Mouse (Mus musculus) heart, embryonic 13.5 days (tissue): ENCODE results near the gene Ppp1r36. TPM values are rescaled to one million over a fixed set of nuclear protein-coding genes. Genes with fewer than 3 reads are reported as not detected.
"Not testable (repeated sequence)": the region's sequence is repeated elsewhere in the genome, so short reads cannot be mapped to it uniquely, and the experiment has no call there.

Experiments
- ATAC-seq: fragments of 200-750 bp; cut with Nextera tagmentation; 2 replicates; pipeline ENCODE4 v1.8.0; 2017; ENCODE audit warnings: moderate TSS enrichment; ENCODE audit not compliant: insufficient number of reproducible peaks, low FRiP score, low TSS enrichment; ENCODE audit errors: extremely low read depth
- H3K27ac ChIP-seq: fragments of 300-500 bp; sonication (generic); replicated peaks from 2 replicates; pipeline ENCODE4 v1.5.1; 2015; ENCODE audit warnings: moderate library complexity, mild to moderate bottlenecking, inconsistent platforms
- H3K27me3 ChIP-seq: fragments of 300-500 bp; sonication (generic); replicated peaks from 2 replicates; pipeline ENCODE4 v1.6.1; 2015; ENCODE audit warnings: mild to moderate bottlenecking, inconsistent platforms
- H3K36me3 ChIP-seq: fragments of 300-500 bp; sonication (generic); 2 replicates; pipeline ENCODE4 v1.6.1; 2015; ENCODE audit warnings: mild to moderate bottlenecking, inconsistent platforms
- H3K4me1 ChIP-seq: fragments of 300-500 bp; sonication (generic); 2 replicates; pipeline ENCODE4 v1.6.1; 2015; ENCODE audit warnings: inconsistent platforms
- H3K4me2 ChIP-seq: fragments of 300-500 bp; sonication (generic); 2 replicates; pipeline ENCODE4 v1.6.1; 2015; ENCODE audit warnings: inconsistent platforms, mild to moderate bottlenecking, moderate library complexity
- H3K4me3 ChIP-seq: fragments of 300-500 bp; sonication (generic); 2 replicates; pipeline ENCODE4 v1.5.1; 2015; ENCODE audit warnings: moderate library complexity, mild to moderate bottlenecking, inconsistent platforms
- H3K9ac ChIP-seq: fragments of 300-500 bp; sonication (generic); 2 replicates; pipeline ENCODE4 v1.6.1; 2015; ENCODE audit warnings: inconsistent platforms, mild to moderate bottlenecking, moderate library complexity
- H3K9me3 ChIP-seq: fragments of 300-500 bp; sonication (generic); 2 replicates; pipeline ENCODE4 v1.6.1; 2016; ENCODE audit warnings: inconsistent platforms
- WGBS: fragments of 180-500 bp; shearing (Covaris S2); methylation state at CpG from one replicate; pipeline ENCODE4 v1.1.7; 2015; ENCODE audit warnings: mixed read lengths; 5-methylcytosine and 5-hydroxymethylcytosine counted together
- polyA plus RNA-seq: library from polyadenylated mRNA; unstranded; fragments of >200 nt; fragmentation: Nextera tagmentation; extraction: Ambion mirVana; gene quantifications from 2 replicates; pipeline ENCODE4 v1.2.1, GENCODE M21; 2015

Gene Ppp1r36
- polyA plus RNA-seq, 1 experiment from 2014 or later: 2.0 TPM

DNA sequence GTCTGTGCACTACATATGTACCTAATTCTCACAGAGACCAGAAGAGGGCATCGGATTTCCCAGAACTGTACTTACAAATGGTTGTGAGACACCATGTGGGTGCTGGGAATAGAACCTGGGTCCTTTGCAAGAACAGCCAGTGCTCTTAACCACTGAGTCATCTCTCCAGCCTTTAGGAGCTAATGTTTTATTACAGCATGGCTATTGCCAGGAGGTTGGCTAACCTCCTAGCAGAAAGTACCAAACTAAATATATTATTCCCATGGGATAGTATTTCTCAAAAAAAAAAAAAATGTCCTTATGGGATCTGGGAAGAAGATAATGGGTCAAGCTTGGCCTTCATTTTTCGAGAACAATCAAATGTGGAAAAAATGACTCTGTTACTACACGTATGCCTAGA lies 7.9 kb downstream of the Ppp1r36 start:
- WGBS: 86% methylated on average over 3 of the region's 3 CpGs
- H3K27ac ChIP-seq: no peak overlapping the region
- H3K27me3 ChIP-seq: no peaks in the 10 kb centered on the region
- H3K36me3 ChIP-seq: no peaks in the 10 kb centered on the region
- H3K9ac ChIP-seq: no peak overlapping the region
- peaks cover 8% of the 10 kb centered on the region; the same call in 1 of the 2 replicates for H3K4me1 ChIP-seq
- H3K4me2 ChIP-seq: no peak overlapping the region
- ATAC-seq: no peak
- H3K4me3 ChIP-seq: no peak overlapping the region
- no peaks in the 10 kb centered on the region for H3K9me3 ChIP-seq

DNA sequence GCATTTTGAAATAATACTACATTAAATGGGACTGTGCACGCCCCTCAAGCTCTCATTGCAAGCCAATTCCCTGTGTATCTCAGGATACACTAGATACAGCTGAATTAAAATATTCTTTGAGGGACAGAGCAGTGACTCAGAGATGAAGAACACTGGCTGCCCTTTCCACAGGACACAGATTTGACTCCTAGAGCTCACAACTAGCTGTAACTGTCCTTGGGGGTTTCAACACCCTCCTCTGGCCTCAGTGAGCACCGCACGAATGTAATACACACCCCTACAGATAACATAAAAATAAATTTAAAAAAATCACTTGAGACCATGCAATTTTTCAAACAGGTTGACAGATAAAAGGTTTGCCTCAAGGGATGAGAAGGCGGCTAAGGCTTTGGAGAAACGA lies 10.2 kb downstream of the Ppp1r36 start:
- Histone ChIP-seq H3K9ac (no peak overlapping the region), H3K4me2 (peak overlapping the region; percentile 41)
- ATAC-seq: no peak

DNA sequence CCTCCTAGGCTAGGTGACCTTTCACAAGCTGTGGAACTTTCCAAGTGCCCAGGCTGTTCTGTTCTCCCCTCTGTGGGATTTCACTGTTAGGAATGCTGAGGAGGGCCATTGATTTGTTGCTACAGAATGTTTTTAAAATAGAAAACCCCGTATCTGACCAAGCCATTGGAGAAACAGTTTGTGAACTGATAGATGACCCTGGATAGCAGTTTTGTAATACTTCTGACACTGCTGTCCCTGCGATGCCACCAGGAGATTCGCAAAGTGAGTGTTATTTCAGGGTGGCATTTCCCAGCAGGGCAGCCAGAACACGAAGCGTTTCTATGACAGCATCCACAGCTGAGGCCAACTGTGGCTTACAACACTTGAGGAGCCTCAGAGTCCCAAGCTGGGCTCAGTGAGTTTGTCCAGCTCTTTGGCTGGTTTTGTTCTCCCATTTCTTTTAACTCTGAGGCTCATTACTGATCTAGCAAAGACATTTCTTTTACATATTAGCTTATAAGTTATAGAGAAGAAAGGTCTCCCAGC lies 13.6 kb downstream of the Ppp1r36 start:
- H3K4me2 ChIP-seq: no peak overlapping the region
- no peak overlapping the region for H3K9ac ChIP-seq
- no peaks in the 10 kb centered on the region for H3K9me3 ChIP-seq
- H3K27me3 ChIP-seq: 0 out of 2 replicates have a peak, but pooled peaks cover 4% of the 10 kb centered on the region
- WGBS: 20% methylated on average over 5 of the region's 5 CpGs
- no peak overlapping the region for H3K4me3 ChIP-seq
- ATAC-seq: no peak
- peak overlapping the region; percentile 40; the same call in 1 of the 2 replicates for H3K27ac ChIP-seq
- H3K36me3 ChIP-seq: no peaks in the 10 kb centered on the region
- H3K4me1 ChIP-seq: peaks cover 36% of the 10 kb centered on the region

More for the DNA sequence above, 10.2 kb downstream of the Ppp1r36 start:
- H3K36me3 ChIP-seq: no peaks in the 10 kb centered on the region
- H3K27me3 ChIP-seq: no peaks in the 10 kb centered on the region
- WGBS: 45% methylated on average over 5 of the region's 5 CpGs
- H3K4me3 ChIP-seq: no peak overlapping the region
- no peaks in the 10 kb centered on the region for H3K9me3 ChIP-seq
- no peak overlapping the region for H3K27ac ChIP-seq
- H3K4me1 ChIP-seq: peaks cover 17% of the 10 kb centered on the region

DNA sequence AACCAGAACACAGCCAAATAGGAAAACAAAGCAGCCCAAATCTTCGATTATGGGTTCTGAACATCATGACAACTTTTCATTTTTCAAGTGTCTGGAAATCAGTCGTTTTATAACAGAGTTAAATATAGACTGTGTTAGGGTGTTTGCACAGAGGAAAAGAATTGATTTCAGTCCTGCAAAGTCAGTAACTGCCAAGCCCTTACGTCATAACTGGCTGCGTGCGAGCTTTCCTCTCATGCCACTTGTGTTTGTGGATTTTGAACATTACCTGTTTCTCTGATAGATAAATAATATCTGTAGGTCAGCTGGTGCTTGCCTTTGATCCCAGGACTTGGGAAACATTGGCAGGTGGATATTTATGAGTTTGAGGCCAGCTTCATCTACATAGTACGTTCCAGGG lies 14.1 kb downstream of the Ppp1r36 start:
- Histone ChIP-seq H3K27ac (0 out of 2 replicates have a peak overlapping the region, but pooled peaks have one; percentile 40), H3K27me3 (peaks cover 9% of the 10 kb centered on the region; the same call in 1 of the 2 replicates), H3K4me3 (no peak overlapping the region), H3K36me3 (no peaks in the 10 kb centered on the region), H3K9me3 (no peaks in the 10 kb centered on the region), H3K9ac (no peak overlapping the region), H3K4me1 (peaks cover 36% of the 10 kb centered on the region), H3K4me2 (no peak overlapping the region)
- 75% methylated on average over 6 of the region's 6 CpGs for WGBS
- ATAC-seq: no peak

DNA sequence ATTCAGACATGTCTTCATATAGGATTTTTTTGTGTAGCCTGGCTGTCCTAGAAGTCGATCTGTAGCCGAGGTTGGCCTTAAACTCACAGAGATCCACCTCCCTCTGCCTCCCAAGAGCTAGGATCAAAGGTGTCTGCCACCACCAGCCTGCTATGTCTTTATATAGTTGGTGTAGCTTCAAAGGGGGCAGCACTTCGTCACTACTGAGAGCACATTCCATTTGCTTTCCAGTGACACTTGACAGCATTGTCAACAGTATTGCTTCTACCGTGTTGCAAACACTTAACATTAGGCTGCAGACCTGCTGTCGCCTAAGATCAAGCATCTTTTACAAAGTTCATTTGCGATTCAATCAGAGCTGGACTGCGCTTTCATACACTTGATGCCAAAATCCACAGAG lies 16.8 kb downstream of the Ppp1r36 start:
- Histone ChIP-seq H3K4me3 (peak overlapping the region; percentile 56; the same call in 1 of the 2 replicates), H3K27ac (peak overlapping the region; percentile 26)
- no peak for ATAC-seq

DNA sequence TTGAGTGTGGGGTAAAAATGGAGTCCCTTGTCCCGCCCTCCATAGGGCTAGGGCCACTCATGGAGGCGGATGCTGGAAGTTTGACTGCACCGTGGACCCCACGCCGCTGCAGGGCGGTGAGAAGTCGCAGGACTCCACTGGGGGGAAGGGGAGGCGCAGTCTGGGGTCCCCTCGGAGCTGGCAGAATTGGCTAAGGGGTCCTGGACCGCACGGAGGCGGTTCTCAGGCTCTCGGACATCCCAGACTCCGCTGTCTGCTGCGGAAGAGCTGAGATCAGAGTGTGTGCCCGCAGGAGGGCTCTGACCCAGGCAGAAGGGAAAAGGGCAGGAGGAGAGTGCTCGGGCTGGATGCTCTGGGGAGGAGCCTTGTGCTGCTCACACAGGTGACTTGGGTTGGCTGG lies 17.7 kb downstream of the Ppp1r36 start:
- 3% methylated on average over 17 of the region's 17 CpGs for WGBS
- no peak overlapping the region for H3K27ac ChIP-seq

More for the DNA sequence above, 16.8 kb downstream of the Ppp1r36 start:
- no peak overlapping the region for H3K9ac ChIP-seq
- no peaks in the 10 kb centered on the region for H3K36me3 ChIP-seq
- no peaks in the 10 kb centered on the region for H3K9me3 ChIP-seq
- 16% methylated on average over 7 of the region's 7 CpGs for WGBS
- H3K4me2 ChIP-seq: peak overlapping the region; percentile 73
- H3K27me3 ChIP-seq: peaks cover 12% of the 10 kb centered on the region
- H3K4me1 ChIP-seq: peaks cover 28% of the 10 kb centered on the region

DNA sequence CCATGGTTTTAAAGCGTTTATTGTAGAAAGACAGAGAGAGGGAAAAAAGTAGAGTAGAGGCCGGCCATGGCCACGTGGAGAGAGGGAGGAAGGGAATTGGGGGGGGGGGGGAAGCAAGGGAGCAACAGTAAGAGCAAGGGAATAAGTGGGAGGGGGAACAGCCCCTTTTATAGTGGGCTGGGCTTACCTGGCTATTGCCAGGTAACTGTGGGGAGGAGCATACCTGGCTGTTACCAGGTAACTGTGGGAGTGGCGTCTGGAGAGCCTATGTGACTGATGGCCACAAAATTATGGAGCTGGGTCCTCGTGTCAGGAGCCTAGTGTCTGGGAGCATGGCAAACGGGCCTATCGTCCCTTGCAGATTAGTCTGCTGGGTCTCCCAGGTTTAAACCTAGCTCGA lies 18.2 kb downstream of the Ppp1r36 start:
- Histone ChIP-seq H3K36me3 (no peaks in the 10 kb centered on the region), H3K9ac (peak overlapping the region; percentile 78; the same call in 1 of the 2 replicates), H3K4me3 (peak overlapping the region; percentile 56), H3K27me3 (peaks cover 12% of the 10 kb centered on the region), H3K9me3 (no peaks in the 10 kb centered on the region), H3K27ac (no peak overlapping the region), H3K4me1 (peaks cover 28% of the 10 kb centered on the region), H3K4me2 (peak overlapping the region; percentile 73)
- ATAC-seq: no peak
- WGBS: 39% methylated on average over 8 of the region's 8 CpGs

More for the DNA sequence above, 17.7 kb downstream of the Ppp1r36 start:
- no peaks in the 10 kb centered on the region for H3K9me3 ChIP-seq
- peak overlapping the region; percentile 56 for H3K4me3 ChIP-seq
- ATAC-seq: peak; percentile 37; the same call in 1 of the 2 replicates
- H3K36me3 ChIP-seq: no peaks in the 10 kb centered on the region
- H3K4me2 ChIP-seq: peak overlapping the region; percentile 73
- peak overlapping the region; percentile 78 for H3K9ac ChIP-seq
- H3K4me1 ChIP-seq: peaks cover 28% of the 10 kb centered on the region
- H3K27me3 ChIP-seq: peaks cover 12% of the 10 kb centered on the region

DNA sequence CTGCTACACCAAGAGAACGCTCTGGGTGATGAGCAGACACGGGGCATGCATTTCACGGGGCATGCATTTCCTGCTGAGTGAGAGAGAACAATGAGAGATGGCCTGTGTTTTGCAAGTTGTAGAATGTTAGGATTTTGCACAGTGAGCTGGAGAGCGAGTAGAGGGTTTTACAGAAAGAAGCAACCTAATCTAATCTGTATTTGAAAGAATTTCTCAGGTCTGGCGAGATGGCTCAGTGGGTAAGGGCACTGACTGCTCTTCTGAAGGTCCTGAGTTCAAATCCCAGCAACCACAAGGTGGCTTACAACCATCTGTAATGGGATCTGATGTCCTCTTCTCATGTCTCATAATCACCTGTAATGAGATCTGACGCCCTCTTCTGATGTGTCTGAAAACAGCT lies 26.1 kb downstream of the Ppp1r36 start:
- not testable (repeated sequence) for H3K4me2 ChIP-seq, ATAC-seq, H3K27ac ChIP-seq, H3K9ac ChIP-seq, H3K27me3 ChIP-seq, H3K36me3 ChIP-seq, H3K9me3 ChIP-seq, H3K4me3 ChIP-seq
- H3K4me1 ChIP-seq: peaks cover 12% of the 10 kb centered on the region
- 68% methylated on average over 6 of the region's 6 CpGs for WGBS

DNA sequence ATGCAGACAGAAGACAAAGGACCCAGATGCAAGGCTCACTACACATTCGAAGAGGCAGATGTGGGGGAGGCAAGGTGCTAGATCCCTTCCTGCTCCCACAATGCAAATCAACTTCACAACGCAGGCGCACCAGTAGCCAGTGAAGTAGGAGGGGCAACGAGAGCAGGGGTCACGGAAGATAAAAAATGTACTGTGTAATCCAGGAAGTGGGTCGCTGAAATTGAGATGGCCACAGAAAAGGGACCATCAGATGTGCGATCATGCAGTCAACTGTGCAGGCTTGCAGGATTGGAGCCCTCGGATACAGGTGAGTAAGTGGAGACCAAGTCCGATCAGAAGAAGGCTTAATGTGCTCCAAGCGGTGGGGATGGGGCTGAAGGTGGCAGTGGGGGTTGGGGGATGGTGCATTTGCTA lies 27.0 kb downstream of the Ppp1r36 start:
- no peaks in the 10 kb centered on the region for H3K36me3 ChIP-seq
- H3K9me3 ChIP-seq: no peaks in the 10 kb centered on the region
- no peak for ATAC-seq
- H3K9ac ChIP-seq: no peak overlapping the region
- WGBS: 52% methylated on average over 10 of the region's 10 CpGs
- H3K27ac ChIP-seq: no peak overlapping the region
- peaks cover 15% of the 10 kb centered on the region for H3K4me1 ChIP-seq
- H3K4me3 ChIP-seq: peak overlapping the region; percentile 35
- no peaks in the 10 kb centered on the region for H3K27me3 ChIP-seq
- peak overlapping the region; percentile 42 for H3K4me2 ChIP-seq

DNA sequence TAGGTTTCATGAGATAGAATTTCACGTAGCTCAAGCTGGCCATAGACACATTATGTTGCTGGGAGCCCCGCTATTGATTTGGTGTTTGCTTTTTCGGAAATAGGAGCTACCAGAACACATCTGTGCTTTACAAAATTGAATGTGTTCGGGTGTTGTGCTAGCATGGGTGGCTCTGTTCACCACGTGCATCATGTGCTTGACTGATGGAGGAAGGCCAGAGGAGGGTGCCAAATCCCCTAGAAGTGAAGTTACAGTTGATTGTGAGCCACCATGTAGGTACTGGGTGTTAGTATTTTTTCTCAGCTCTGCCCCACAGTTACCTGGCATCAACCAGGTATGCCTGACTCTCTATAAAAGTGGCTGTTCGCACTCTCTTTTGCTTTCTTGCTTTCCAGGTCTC lies 27.5 kb downstream of the Ppp1r36 start:
- H3K9ac ChIP-seq: no peak overlapping the region
- H3K9me3 ChIP-seq: no peaks in the 10 kb centered on the region
- 76% methylated on average over 6 of the region's 6 CpGs for WGBS
- ATAC-seq: no peak
- peaks cover 15% of the 10 kb centered on the region for H3K4me1 ChIP-seq
- H3K4me2 ChIP-seq: peak overlapping the region; percentile 42
- no peak overlapping the region for H3K27ac ChIP-seq
- H3K36me3 ChIP-seq: no peaks in the 10 kb centered on the region
- H3K27me3 ChIP-seq: no peaks in the 10 kb centered on the region
- H3K4me3 ChIP-seq: peak overlapping the region; percentile 35

DNA sequence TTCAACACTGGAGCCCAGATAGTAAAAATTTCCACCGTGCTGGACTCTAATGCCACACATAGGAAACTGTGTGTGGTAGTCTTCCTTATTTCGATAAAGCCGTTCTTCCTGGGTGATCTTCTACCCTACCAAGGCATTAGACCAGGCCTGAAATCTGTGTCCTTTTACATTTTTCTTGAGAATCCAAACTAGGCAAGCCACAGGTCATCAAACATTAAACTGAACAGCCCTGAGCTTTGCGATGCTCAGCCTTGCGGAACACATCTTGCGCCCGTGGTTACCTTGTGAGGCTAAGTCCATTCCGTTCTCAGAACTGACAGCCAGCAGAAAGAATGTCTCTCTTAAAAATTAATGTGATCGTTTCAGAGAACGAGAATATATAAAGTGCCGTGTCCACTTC lies 28.9 kb downstream of the Ppp1r36 start:
- no peak overlapping the region for H3K9ac ChIP-seq
- no peak overlapping the region for H3K4me3 ChIP-seq
- peaks cover 15% of the 10 kb centered on the region for H3K4me1 ChIP-seq

DNA sequence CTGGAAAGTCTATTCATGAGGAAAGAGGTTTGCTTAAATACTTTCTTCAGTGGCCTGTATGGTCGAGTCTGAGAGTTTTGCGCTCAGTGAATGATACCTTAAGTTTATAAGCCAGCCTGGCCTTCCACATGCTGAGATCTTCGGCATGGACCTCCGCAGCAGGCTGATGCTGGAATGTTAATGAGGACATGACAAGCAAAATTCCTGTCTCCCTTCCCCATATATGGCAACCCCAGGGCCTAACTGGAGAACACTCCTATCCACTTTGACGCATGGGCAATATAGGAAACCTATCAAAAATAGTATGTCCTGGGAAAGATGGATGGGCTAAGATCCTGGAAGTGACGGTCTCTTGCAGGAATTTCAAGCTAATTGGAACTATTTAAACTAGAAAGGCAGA lies 30.8 kb downstream of the Ppp1r36 start:
- Histone ChIP-seq H3K4me1 (peaks cover 15% of the 10 kb centered on the region), H3K9ac (peak overlapping the region; percentile 71), H3K4me2 (peak overlapping the region; percentile 65), H3K27ac (peak overlapping the region; percentile 79), H3K27me3 (no peaks in the 10 kb centered on the region), H3K36me3 (no peaks in the 10 kb centered on the region), H3K4me3 (peak overlapping the region; percentile 33), H3K9me3 (no peaks in the 10 kb centered on the region)
- ATAC-seq: no peak
- 48% methylated on average over 6 of the region's 6 CpGs for WGBS

More for the DNA sequence above, 28.9 kb downstream of the Ppp1r36 start:
- ATAC-seq: no peak
- 88% methylated on average over 11 of the region's 11 CpGs for WGBS
- H3K9me3 ChIP-seq: no peaks in the 10 kb centered on the region
- H3K36me3 ChIP-seq: no peaks in the 10 kb centered on the region
- no peak overlapping the region for H3K4me2 ChIP-seq
- no peaks in the 10 kb centered on the region for H3K27me3 ChIP-seq
- no peak overlapping the region for H3K27ac ChIP-seq
